Mouse (Mus musculus) midbrain, embryonic 14.5 days (tissue): ENCODE results near the gene Mprip. TPM values are rescaled to one million over a fixed set of nuclear protein-coding genes. Genes with fewer than 3 reads are reported as not detected.
"Not testable (repeated sequence)": the region's sequence is repeated elsewhere in the genome, so short reads cannot be mapped to it uniquely, and the experiment has no call there.

Source experiments
- ATAC-seq: fragments of 200-750 bp; cut with Nextera tagmentation; 2 replicates; pipeline ENCODE4 v1.8.0; 2017; ENCODE audit warnings: moderate number of reproducible peaks, moderate library complexity; ENCODE audit not compliant: low FRiP score, low TSS enrichment
- DNase-seq: peaks from one replicate; pipeline ENCODE4 v3.0.0-alpha.2; 2015
- H3K27ac ChIP-seq: fragments of 300-500 bp; sonication (generic); replicated peaks from 2 replicates; pipeline ENCODE4 v1.5.1; 2014; ENCODE audit warnings: mild to moderate bottlenecking, low read depth, low read length, moderate library complexity
- H3K27me3 ChIP-seq: fragments of 300-500 bp; sonication (generic); 2 replicates; pipeline ENCODE4 v1.6.1; 2014; ENCODE audit warnings: low read length, control low read depth, mixed read lengths; ENCODE audit not compliant: control insufficient read depth, insufficient read depth
- H3K36me3 ChIP-seq: fragments of 300-500 bp; sonication (generic); 2 replicates; pipeline ENCODE4 v1.6.1; 2014; ENCODE audit warnings: low read length, control low read depth; ENCODE audit not compliant: control insufficient read depth, insufficient read depth
- H3K4me1 ChIP-seq: fragments of 300-500 bp; sonication (generic); 2 replicates; pipeline ENCODE4 v1.6.1; 2014; ENCODE audit warnings: mild to moderate bottlenecking, antibody characterized with exemption, low read length, control low read depth; ENCODE audit not compliant: control insufficient read depth, insufficient read depth
- H3K4me2 ChIP-seq: fragments of 300-500 bp; sonication (generic); 2 replicates; pipeline ENCODE4 v1.6.1; 2014; ENCODE audit warnings: mild to moderate bottlenecking, low read length, moderate library complexity
- H3K4me3 ChIP-seq: fragments of 300-500 bp; sonication (generic); replicated peaks from 2 replicates; pipeline ENCODE4 v1.5.1; 2014; ENCODE audit warnings: low read depth, low read length
- H3K9ac ChIP-seq: fragments of 300-500 bp; sonication (generic); replicated peaks from 2 replicates; pipeline ENCODE4 v1.6.1; 2014; ENCODE audit warnings: mild to moderate bottlenecking, low read length, moderate library complexity
- H3K9me3 ChIP-seq: fragments of 300-500 bp; sonication (generic); 2 replicates; pipeline ENCODE4 v1.6.1; 2016; ENCODE audit warnings: low read length, control low read depth, mixed read lengths; ENCODE audit not compliant: control insufficient read depth
- WGBS: fragments of 180-500 bp; shearing (Covaris S2); extraction: QIAGEN DNeasy Blood & Tissue Kit; methylation state at CpG from one replicate; pipeline ENCODE4 v1.1.7; 2014; 5-methylcytosine and 5-hydroxymethylcytosine counted together
- polyA plus RNA-seq: library from polyadenylated mRNA; unstranded; fragments of >200 nt; fragmentation: Nextera tagmentation; extraction: Ambion mirVana; gene quantifications from 2 replicates; pipeline ENCODE4 v1.2.1, GENCODE M21; 2014

Gene Mprip
- polyA plus RNA-seq, 1 experiment from 2014 or later = 68.7 TPM

- not testable (repeated sequence) for H3K4me2 ChIP-seq
These were observed 74.8 kb downstream of the Mprip start for GRCm38 (mm10) chr11:59735938-59736337.

GRCm38 (mm10) chr11:59737250-59737649 lies 76.1 kb downstream of the Mprip start:
- H3K36me3 ChIP-seq = peaks cover 76% of the 10 kb centered on the region

More at GRCm38 (mm10) chr11:59735938-59736337, 74.8 kb downstream of the Mprip start:
- not testable (repeated sequence) for H3K27me3 ChIP-seq, H3K9ac ChIP-seq, ATAC-seq, DNase-seq, H3K4me3 ChIP-seq, H3K9me3 ChIP-seq, H3K4me1 ChIP-seq, H3K27ac ChIP-seq
- peaks cover 74% of the 10 kb centered on the region for H3K36me3 ChIP-seq
- 89% methylated on average over 4 of the region's 4 CpGs for WGBS

GRCm38 (mm10) chr11:59739996-59740395 lies 78.9 kb downstream of the Mprip start:
- Histone ChIP-seq H3K4me2 (no peak overlapping the region), H3K4me1 (no peaks in the 10 kb centered on the region), H3K9ac (no peak overlapping the region), H3K9me3 (no peaks in the 10 kb centered on the region), H3K36me3 (peaks cover 95% of the 10 kb centered on the region), H3K4me3 (no peak overlapping the region), H3K27ac (no peak overlapping the region), H3K27me3 (no peaks in the 10 kb centered on the region)
- WGBS = 93% methylated on average over 2 of the region's 2 CpGs
- DNase-seq = no peak
- no peak for ATAC-seq

More at GRCm38 (mm10) chr11:59737250-59737649, 76.1 kb downstream of the Mprip start:
- ATAC-seq (no peak), DNase-seq (no peak)
- WGBS = 98% methylated on average over 12 of the region's 12 CpGs
- H3K4me2 ChIP-seq = no peak overlapping the region
- no peaks in the 10 kb centered on the region for H3K4me1 ChIP-seq
- H3K9me3 ChIP-seq = no peaks in the 10 kb centered on the region
- no peak overlapping the region for H3K9ac ChIP-seq
- no peak overlapping the region for H3K27ac ChIP-seq
- no peak overlapping the region for H3K4me3 ChIP-seq
- H3K27me3 ChIP-seq = no peaks in the 10 kb centered on the region

- Histone ChIP-seq H3K27me3 (no peaks in the 10 kb centered on the region), H3K9me3 (no peaks in the 10 kb centered on the region)
- whole genome bisulfite sequencing = 96% methylated on average over 5 of the region's 5 CpGs
These were observed 80.8 kb downstream of the Mprip start for GRCm38 (mm10) chr11:59741915-59742314.

GRCm38 (mm10) chr11:59743307-59743706 lies 82.2 kb downstream of the Mprip start:
- DNase-seq (no peak), ATAC-seq (no peak)
- Histone ChIP-seq H3K36me3 (peaks cover 70% of the 10 kb centered on the region), H3K4me2 (no peak overlapping the region), H3K4me3 (no peak overlapping the region), H3K9ac (no peak overlapping the region), H3K4me1 (no peaks in the 10 kb centered on the region), H3K27ac (no peak overlapping the region), H3K9me3 (no peaks in the 10 kb centered on the region), H3K27me3 (no peaks in the 10 kb centered on the region)
- WGBS = 94% methylated on average over 2 of the region's 2 CpGs

More at GRCm38 (mm10) chr11:59741915-59742314, 80.8 kb downstream of the Mprip start:
- DNase-seq (no peak), ATAC-seq (no peak)
- Histone ChIP-seq H3K27ac (no peak overlapping the region), H3K9ac (no peak overlapping the region), H3K4me1 (no peaks in the 10 kb centered on the region), H3K36me3 (peaks cover 84% of the 10 kb centered on the region), H3K4me3 (no peak overlapping the region), H3K4me2 (no peak overlapping the region)

- Histone ChIP-seq H3K27me3 (no peaks in the 10 kb centered on the region), H3K9me3 (no peaks in the 10 kb centered on the region), H3K9ac (no peak overlapping the region), H3K27ac (no peak overlapping the region), H3K4me1 (no peaks in the 10 kb centered on the region), H3K4me3 (no peak overlapping the region), H3K4me2 (no peak overlapping the region), H3K36me3 (peaks cover 66% of the 10 kb centered on the region)
- 100% methylated on average over 1 of the region's 1 CpGs for WGBS
- DNase-seq = no peak
- ATAC-seq = no peak
These were observed 82.6 kb downstream of the Mprip start for GRCm38 (mm10) chr11:59743712-59744111.

- over 99% methylated on average over 4 of the region's 4 CpGs for WGBS
- H3K27me3 ChIP-seq = no peaks in the 10 kb centered on the region
- peaks cover 65% of the 10 kb centered on the region for H3K36me3 ChIP-seq
- no peak for DNase-seq
- no peak overlapping the region for H3K9ac ChIP-seq
- H3K27ac ChIP-seq = no peak overlapping the region
- no peak overlapping the region for H3K4me3 ChIP-seq
- H3K9me3 ChIP-seq = no peaks in the 10 kb centered on the region
- ATAC-seq = no peak
- no peak overlapping the region for H3K4me2 ChIP-seq
- no peaks in the 10 kb centered on the region for H3K4me1 ChIP-seq
These were observed 83.3 kb downstream of the Mprip start for GRCm38 (mm10) chr11:59744374-59744773.

- ATAC-seq (no peak), DNase-seq (no peak)
- no peak overlapping the region for H3K4me2 ChIP-seq
- H3K9ac ChIP-seq = no peak overlapping the region
- H3K9me3 ChIP-seq = no peaks in the 10 kb centered on the region
- H3K27me3 ChIP-seq = no peaks in the 10 kb centered on the region
- peaks cover 62% of the 10 kb centered on the region for H3K36me3 ChIP-seq
- no peaks in the 10 kb centered on the region for H3K4me1 ChIP-seq
- H3K4me3 ChIP-seq = no peak overlapping the region
- H3K27ac ChIP-seq = no peak overlapping the region
- whole genome bisulfite sequencing = 96% methylated on average over 5 of the region's 5 CpGs
These were observed 84.7 kb downstream of the Mprip start for GRCm38 (mm10) chr11:59745851-59746250.

- H3K4me3 ChIP-seq = no peak overlapping the region
- no peak overlapping the region for H3K27ac ChIP-seq
- H3K27me3 ChIP-seq = no peaks in the 10 kb centered on the region
- DNase-seq (peak; percentile 69), ATAC-seq (no peak)
- H3K9me3 ChIP-seq = no peaks in the 10 kb centered on the region
- H3K4me2 ChIP-seq = no peak overlapping the region
- no peaks in the 10 kb centered on the region for H3K4me1 ChIP-seq
- H3K36me3 ChIP-seq = peaks cover 62% of the 10 kb centered on the region
- 90% methylated on average over 2 of the region's 2 CpGs for WGBS
- no peak overlapping the region for H3K9ac ChIP-seq
These were observed 85.5 kb downstream of the Mprip start for GRCm38 (mm10) chr11:59746614-59747013.
